Mouse (Mus musculus): ENCODE data around the gene Kcnj5.
A peak's percentile ranks its signal among the peaks of the same experiment; 100 is the strongest.

- TF ChIP-seq EP300 (IDR thresholded peaks at IDR 0.05; ENCODE audit: low read depth) (no peak), CTCF (IDR thresholded peaks at IDR 0.05; ENCODE audit: low read depth) (peak; percentile 87)
Observed at GRCm38 (mm10) chr9:32350332-32350731, 6.2 kb upstream of the Kcnj5 start.

All from heart, postnatal 0 days (tissue).